Mouse (Mus musculus) heart, postnatal 0 days (tissue): Measurements from ENCODE around the gene Cyp2d22.

Experiments used
- CTCF ChIP-seq: IDR thresholded peaks from 2 replicates; pipeline ENCODE4 v1.5.1; 2016; ENCODE audit warnings: antibody characterized with exemption, control low read depth, low read depth
- EP300 ChIP-seq: IDR thresholded peaks from 2 replicates; pipeline ENCODE4 v1.6.1; 2016; ENCODE audit warnings: antibody characterized with exemption, low read depth

DNA sequence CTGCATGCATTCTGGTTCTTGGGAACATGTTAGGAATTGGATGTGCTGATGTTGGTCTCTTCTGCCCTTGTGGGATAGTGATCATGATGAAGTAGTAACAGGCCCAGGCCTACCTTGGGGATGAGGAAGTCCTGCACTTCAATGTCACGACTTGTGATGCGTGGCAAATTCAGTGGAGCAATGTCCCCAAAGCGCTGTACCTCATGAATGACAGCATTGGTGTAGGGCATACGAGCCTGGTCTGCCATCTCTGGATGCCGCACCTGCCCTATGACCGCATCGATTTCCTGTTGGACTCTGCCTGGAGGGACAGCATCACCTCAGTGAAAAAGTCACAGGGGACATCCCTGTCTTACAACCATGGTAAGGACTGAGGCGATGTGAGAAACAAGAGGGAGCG lies 23.5 kb upstream of the Cyp2d22 start:
- TF ChIP-seq EP300 (no peak), CTCF (no peak)
